Mouse (Mus musculus) right cerebral cortex, postnatal 4 days (tissue): ENCODE results near the gene Fnip2.

ENCODE experiments used
- DNase-seq: peaks from one replicate; pipeline ENCODE4 v3.0.0-alpha.2; 2022

Gene Fnip2

GRCm38 (mm10) chr3:79563511-79563910 lies 4.1 kb downstream of the Fnip2 start:
- no peak for DNase-seq

GRCm38 (mm10) chr3:79561784-79562715 lies 5.5 kb downstream of the Fnip2 start:
- DNase-seq, result no peak

- no peak for DNase-seq
Observed at GRCm38 (mm10) chr3:79560555-79560954, 7.0 kb downstream of the Fnip2 start.

GRCm38 (mm10) chr3:79559773-79560045 lies 7.9 kb downstream of the Fnip2 start:
- no peak for DNase-seq

GRCm38 (mm10) chr3:79559021-79559772 lies 8.4 kb downstream of the Fnip2 start:
- peak; percentile 51 for DNase-seq

GRCm38 (mm10) chr3:79555061-79555460 lies 12.5 kb downstream of the Fnip2 start:
- no peak for DNase-seq

GRCm38 (mm10) chr3:79553779-79554178 lies 13.8 kb downstream of the Fnip2 start:
- no peak for DNase-seq

GRCm38 (mm10) chr3:79551826-79552552 lies 15.6 kb downstream of the Fnip2 start:
- DNase-seq, result no peak

- DNase-seq, result no peak
Observed at GRCm38 (mm10) chr3:79549751-79550393, 17.7 kb downstream of the Fnip2 start.

GRCm38 (mm10) chr3:79548681-79549437 lies 18.7 kb downstream of the Fnip2 start:
- DNase-seq, result no peak

GRCm38 (mm10) chr3:79542585-79542984 lies 25.0 kb downstream of the Fnip2 start:
- no peak for DNase-seq

GRCm38 (mm10) chr3:79539656-79540055 lies 27.9 kb downstream of the Fnip2 start:
- DNase-seq, result no peak

GRCm38 (mm10) chr3:79539124-79539523 lies 28.5 kb downstream of the Fnip2 start:
- no peak for DNase-seq

- no peak for DNase-seq
Observed at GRCm38 (mm10) chr3:79538342-79538741, 29.3 kb downstream of the Fnip2 start.

GRCm38 (mm10) chr3:79537626-79538203 lies 29.9 kb downstream of the Fnip2 start:
- no peak for DNase-seq

GRCm38 (mm10) chr3:79537023-79537422 lies 30.6 kb downstream of the Fnip2 start:
- DNase-seq, result no peak

GRCm38 (mm10) chr3:79531581-79532271 lies 35.9 kb downstream of the Fnip2 start:
- DNase-seq, result no peak

- DNase-seq, result no peak
Observed at GRCm38 (mm10) chr3:79529499-79530096, 38.0 kb downstream of the Fnip2 start.

- no peak for DNase-seq
Observed at GRCm38 (mm10) chr3:79528451-79528850, 39.1 kb downstream of the Fnip2 start.

GRCm38 (mm10) chr3:79527921-79528320 lies 39.7 kb downstream of the Fnip2 start:
- no peak for DNase-seq

- no peak for DNase-seq
Observed at GRCm38 (mm10) chr3:79527521-79527920, 40.1 kb downstream of the Fnip2 start.
